Mouse (Mus musculus) v-Abl transformed pro-B cells (cell line): Measurements from ENCODE around the gene Oscp1.

Source experiments
- in situ Hi-C, 2 experiments: fragments of 400-800 bp; cut with MboI; formaldehyde crosslinking; loops; one replicate each; pipeline ENCODE4 v1.15.1; 2025; ENCODE audit not compliant: unreplicated experiment in 2 of 2

The Oscp1 gene

GRCm38 (mm10) chr4:126134639-126135038 lies 76.3 kb downstream of the Oscp1 start:
- in situ Hi-C loops: no loop called here

GRCm38 (mm10) chr4:126137773-126138172 lies 79.4 kb downstream of the Oscp1 start:
- in situ Hi-C loops: no loop called here

DNA sequence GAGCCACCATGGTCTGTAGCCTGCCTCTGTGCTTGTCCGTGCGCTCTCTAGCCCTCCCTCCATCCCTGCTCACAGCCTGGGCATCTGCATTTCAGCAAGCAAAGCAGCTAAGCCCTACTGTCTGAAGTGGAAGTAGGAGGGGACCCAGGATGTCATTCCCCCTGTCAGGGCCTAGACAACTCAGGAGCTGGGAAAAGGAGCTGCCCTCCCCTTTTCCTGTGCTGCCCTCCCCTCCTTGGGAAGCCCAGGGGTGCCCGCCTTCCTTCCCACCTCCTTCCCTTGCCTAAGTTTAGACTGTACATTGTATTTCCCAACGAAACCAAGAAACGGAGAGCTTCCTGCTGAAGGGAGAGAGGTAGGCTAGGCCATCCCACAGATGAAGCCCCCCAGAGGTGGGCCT lies 82.7 kb downstream of the Oscp1 start:
- in situ Hi-C loops: no loop called here
